Mouse (Mus musculus): ENCODE data around the gene Magi1.

DNA sequence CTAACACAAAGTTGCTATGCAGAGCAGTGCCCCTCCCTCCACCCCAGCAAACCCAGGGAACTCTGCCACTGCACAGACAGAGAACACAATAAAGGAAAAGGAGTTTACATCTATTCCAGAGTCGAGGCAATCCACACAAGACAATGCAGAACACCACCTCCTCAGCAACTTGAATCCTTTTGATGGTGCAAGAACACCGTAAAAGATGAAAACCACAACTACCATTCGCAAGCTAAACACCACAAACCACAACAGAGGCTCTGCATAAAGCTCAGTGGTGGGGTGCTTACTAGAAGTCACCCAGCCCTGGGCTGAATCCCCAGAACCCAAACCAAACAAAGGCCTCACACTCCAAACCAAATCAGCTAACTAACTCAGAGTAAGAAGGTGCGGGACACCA lies 99.4 kb downstream of the Magi1 start:
- TF ChIP-seq CTCF (IDR thresholded peaks at IDR 0.05) = no peak
- no peak for TF ChIP-seq POLR2A (IDR thresholded peaks at IDR 0.05; ENCODE audit: insufficient read depth, low read depth, low read length)
- TF ChIP-seq EP300 (IDR thresholded peaks at IDR 0.05; ENCODE audit: insufficient read depth, low read depth, low read length) = no peak
